Mouse (Mus musculus) hindbrain, embryonic 16.5 days (tissue): ENCODE data around the gene Hsd11b1. TPM values are rescaled to one million over a fixed set of nuclear protein-coding genes. Genes with fewer than 3 reads are reported as not detected.
"Not testable (repeated sequence)": the region's sequence is repeated elsewhere in the genome, so short reads cannot be mapped to it uniquely, and the experiment has no call there.

ENCODE experiments used
- ATAC-seq: fragments of 200-750 bp; cut with Nextera tagmentation; 2 replicates; pipeline ENCODE4 v1.8.0; 2017; ENCODE audit warnings: moderate TSS enrichment, moderate library complexity
- H3K27ac ChIP-seq: fragments of 300-500 bp; sonication (generic); 2 replicates; pipeline ENCODE4 v1.5.1; 2014; ENCODE audit warnings: low read depth, mild to moderate bottlenecking, control low read depth, low read length, moderate library complexity
- H3K27me3 ChIP-seq: fragments of 300-500 bp; sonication (generic); replicated peaks from 2 replicates; pipeline ENCODE4 v1.6.1; 2014; ENCODE audit warnings: low read length; ENCODE audit not compliant: control insufficient read depth, insufficient read depth
- H3K36me3 ChIP-seq: fragments of 300-500 bp; sonication (generic); 2 replicates; pipeline ENCODE4 v1.6.1; 2014; ENCODE audit warnings: mild to moderate bottlenecking, low read length, moderate library complexity, mixed read lengths; ENCODE audit not compliant: control insufficient read depth, insufficient read depth
- H3K4me1 ChIP-seq: fragments of 300-500 bp; sonication (generic); 2 replicates; pipeline ENCODE4 v1.6.1; 2014; ENCODE audit warnings: low read depth, low read length; ENCODE audit not compliant: control insufficient read depth, insufficient read depth
- H3K4me2 ChIP-seq: fragments of 300-500 bp; sonication (generic); 2 replicates; pipeline ENCODE4 v1.6.1; 2014; ENCODE audit warnings: mild to moderate bottlenecking, low read length, control low read depth, moderate library complexity
- H3K4me3 ChIP-seq: fragments of 300-500 bp; sonication (generic); 2 replicates; pipeline ENCODE4 v1.5.1; 2014; ENCODE audit warnings: mild to moderate bottlenecking, low read length, control low read depth, moderate library complexity
- H3K9ac ChIP-seq: fragments of 300-500 bp; sonication (generic); 2 replicates; pipeline ENCODE4 v1.6.1; 2014; ENCODE audit warnings: low read depth, mild to moderate bottlenecking, control low read depth, low read length, moderate library complexity
- H3K9me3 ChIP-seq: fragments of 300-500 bp; sonication (generic); 2 replicates; pipeline ENCODE4 v1.6.1; 2014; ENCODE audit warnings: mild to moderate bottlenecking, low read length, moderate library complexity; ENCODE audit not compliant: control insufficient read depth
- WGBS: fragments of 180-500 bp; shearing (Covaris S2); extraction: QIAGEN DNeasy Blood & Tissue Kit; methylation state at CpG from one replicate; pipeline ENCODE4 v1.1.7; 2014; 5-methylcytosine and 5-hydroxymethylcytosine counted together
- polyA plus RNA-seq: library from polyadenylated mRNA; unstranded; fragments of >200 nt; fragmentation: Nextera tagmentation; extraction: Ambion mirVana; gene quantifications from 2 replicates; pipeline ENCODE4 v1.2.1, GENCODE M21; 2015

The Hsd11b1 gene
- polyA plus RNA-seq, 1 experiment from 2014 or later: 0.89 TPM

DNA sequence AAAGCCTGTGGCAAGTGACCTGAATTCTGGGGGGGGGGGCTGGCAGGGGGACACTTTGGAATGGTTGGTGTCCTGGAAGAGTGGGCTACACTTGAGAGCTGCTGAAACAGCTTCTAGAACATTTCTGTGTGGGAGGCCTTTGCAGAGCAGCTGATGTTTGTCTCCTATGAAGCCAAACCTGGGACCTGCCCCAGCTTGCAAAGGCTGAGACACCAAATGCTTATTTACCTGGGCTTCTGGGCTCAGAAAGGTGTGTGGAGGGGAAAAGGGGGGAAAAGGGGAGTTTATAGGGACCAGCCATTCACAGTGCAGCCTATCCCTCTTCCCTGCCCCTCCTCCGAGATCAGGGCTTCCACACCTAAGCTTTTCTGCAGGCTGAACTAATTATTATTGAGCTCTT is 36.1 kb upstream of the Hsd11b1 start:
- Histone ChIP-seq H3K4me1 (no peaks in the 10 kb centered on the region), H3K9me3 (no peaks in the 10 kb centered on the region), H3K4me3 (no peak overlapping the region), H3K4me2 (no peak overlapping the region), H3K27me3 (no peaks in the 10 kb centered on the region), H3K9ac (no peak overlapping the region), H3K27ac (no peak overlapping the region), H3K36me3 (no peaks in the 10 kb centered on the region)
- 64% methylated on average over 1 of the region's 1 CpGs for WGBS
- ATAC-seq: no peak

DNA sequence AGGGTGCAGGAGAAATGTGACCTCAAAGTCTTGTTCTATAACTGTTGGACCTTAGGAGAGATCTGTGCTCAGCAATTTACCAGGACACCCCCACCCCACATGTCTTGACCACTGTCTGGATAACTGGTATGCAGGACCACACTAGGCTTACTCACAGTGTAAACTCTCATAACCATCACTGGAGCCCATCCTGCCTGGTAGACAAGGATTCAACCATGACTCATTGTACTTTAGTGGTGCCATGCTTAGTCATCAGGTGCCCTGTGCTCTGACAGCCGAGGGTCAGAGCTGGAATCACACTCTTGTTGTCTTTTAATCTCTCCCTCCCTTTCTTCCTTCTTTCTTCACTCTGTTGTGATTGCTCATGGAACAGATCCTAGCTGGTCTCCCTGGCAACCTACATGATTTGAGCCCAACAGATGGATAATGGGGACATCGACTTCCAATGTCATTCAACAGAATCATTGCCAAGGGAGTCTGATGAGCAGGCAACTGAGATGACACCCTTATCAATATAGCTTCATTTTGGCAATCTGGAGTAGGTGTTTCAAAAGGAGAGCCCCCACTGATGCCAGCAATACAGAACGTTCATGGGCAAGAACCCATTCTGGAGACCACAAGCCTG is 34.4 kb upstream of the Hsd11b1 start:
- Histone ChIP-seq H3K36me3 (no peaks in the 10 kb centered on the region), H3K27me3 (no peaks in the 10 kb centered on the region), H3K9ac (no peak overlapping the region), H3K4me2 (no peak overlapping the region), H3K27ac (no peak overlapping the region), H3K4me3 (no peak overlapping the region), H3K9me3 (no peaks in the 10 kb centered on the region), H3K4me1 (no peaks in the 10 kb centered on the region)
- WGBS: 71% methylated on average over 3 of the region's 3 CpGs
- no peak for ATAC-seq

DNA sequence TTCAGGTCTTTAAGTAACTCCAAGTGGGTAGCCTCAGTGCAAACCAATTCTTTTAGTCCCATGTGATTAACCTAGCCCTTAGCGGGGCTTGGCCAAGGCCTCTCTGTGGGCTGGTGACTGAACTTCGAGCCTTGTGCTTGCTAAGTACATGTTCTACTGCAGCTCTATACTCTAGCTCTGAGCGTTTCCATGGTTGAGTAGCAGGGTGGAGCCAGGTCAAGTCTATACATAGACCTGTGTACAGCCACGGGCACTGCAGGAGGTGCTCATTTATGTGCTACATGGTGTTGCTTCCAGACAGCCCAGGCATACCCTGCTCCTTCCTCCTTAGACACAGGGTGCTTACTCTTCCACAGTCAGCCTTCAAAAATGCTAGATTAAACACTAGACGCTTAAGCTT is 32.0 kb upstream of the Hsd11b1 start:
- Histone ChIP-seq H3K9me3 (no peaks in the 10 kb centered on the region), H3K4me1 (no peaks in the 10 kb centered on the region), H3K9ac (no peak overlapping the region), H3K27me3 (no peaks in the 10 kb centered on the region), H3K4me3 (no peak overlapping the region), H3K36me3 (no peaks in the 10 kb centered on the region), H3K27ac (no peak overlapping the region), H3K4me2 (no peak overlapping the region)
- 86% methylated on average over 5 of the region's 5 CpGs for WGBS
- ATAC-seq: no peak

DNA sequence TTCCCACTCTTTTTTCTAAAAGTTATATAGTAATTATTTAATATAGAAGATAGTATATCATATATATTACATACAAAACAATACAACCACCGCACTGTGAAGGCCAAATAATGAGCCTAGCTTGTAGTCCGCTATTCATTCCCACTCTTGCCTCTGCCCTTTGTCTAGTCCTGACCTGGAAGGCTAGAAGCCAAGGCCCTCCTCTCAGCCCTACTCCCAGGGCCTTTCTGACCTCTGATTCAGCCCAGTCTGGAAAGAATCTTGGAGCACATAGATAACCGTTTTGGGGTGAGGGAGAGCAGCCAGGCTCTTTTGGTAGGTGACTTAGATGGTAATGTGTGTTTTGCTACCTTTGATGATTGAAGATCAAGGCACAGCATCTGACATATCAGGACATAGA is 30.1 kb upstream of the Hsd11b1 start:
- H3K4me1 ChIP-seq: no peaks in the 10 kb centered on the region

DNA sequence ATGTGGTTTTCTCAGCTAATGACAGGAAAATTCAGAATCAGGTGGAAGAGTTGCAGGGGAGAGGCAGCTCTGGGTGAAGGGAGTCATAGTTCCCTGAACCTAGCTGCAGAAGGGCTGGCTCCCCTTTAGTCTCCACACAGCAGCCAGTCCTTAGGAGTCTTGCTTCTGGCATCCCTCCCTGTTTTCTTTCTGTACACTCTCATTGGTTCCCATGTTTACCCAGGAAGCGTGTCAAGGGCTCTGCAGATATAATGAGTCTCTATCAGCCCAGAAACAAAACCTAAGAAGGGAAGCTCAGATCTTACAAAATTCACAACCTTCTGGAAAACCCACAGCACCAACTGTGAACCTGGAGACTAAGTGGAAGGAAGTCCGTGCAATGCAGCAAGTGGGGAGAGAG is 29.2 kb upstream of the Hsd11b1 start:
- Histone ChIP-seq H3K9me3 (no peaks in the 10 kb centered on the region), H3K36me3 (no peaks in the 10 kb centered on the region), H3K27me3 (no peaks in the 10 kb centered on the region), H3K27ac (no peak overlapping the region), H3K4me2 (no peak overlapping the region), H3K4me3 (no peak overlapping the region), H3K4me1 (no peaks in the 10 kb centered on the region), H3K9ac (no peak overlapping the region)
- WGBS: 59% methylated on average over 2 of the region's 2 CpGs
- no peak for ATAC-seq

More for the DNA sequence above, 30.1 kb upstream of the Hsd11b1 start:
- no peak overlapping the region for H3K4me2 ChIP-seq
- H3K9ac ChIP-seq: no peak overlapping the region
- H3K4me3 ChIP-seq: no peak overlapping the region
- H3K27ac ChIP-seq: no peak overlapping the region
- WGBS: 62% methylated on average over 3 of the region's 3 CpGs
- ATAC-seq: no peak
- H3K9me3 ChIP-seq: no peaks in the 10 kb centered on the region
- no peaks in the 10 kb centered on the region for H3K27me3 ChIP-seq
- H3K36me3 ChIP-seq: no peaks in the 10 kb centered on the region

DNA sequence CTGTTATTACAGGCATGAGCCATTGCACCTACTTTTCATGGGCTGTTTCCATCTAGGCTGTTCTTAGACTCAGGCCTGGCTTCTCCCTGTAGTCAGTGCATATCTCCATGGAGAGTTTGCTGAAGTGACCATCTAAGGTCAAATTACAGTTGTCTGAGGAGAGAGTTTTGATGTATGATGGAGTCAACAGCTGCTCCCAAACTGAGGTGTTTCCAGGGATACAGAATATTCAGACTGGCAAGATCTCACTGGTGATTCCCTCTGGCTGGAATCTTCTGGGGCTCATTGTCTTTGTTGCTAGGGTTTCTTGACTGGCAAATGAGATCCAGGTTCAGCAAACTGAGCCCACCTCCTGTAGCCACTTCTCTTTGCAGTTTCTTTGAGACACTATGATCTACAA is 26.8 kb upstream of the Hsd11b1 start:
- H3K4me3 ChIP-seq: no peak overlapping the region
- H3K36me3 ChIP-seq: no peaks in the 10 kb centered on the region
- no peak overlapping the region for H3K27ac ChIP-seq
- H3K4me1 ChIP-seq: no peaks in the 10 kb centered on the region
- H3K9me3 ChIP-seq: no peaks in the 10 kb centered on the region
- no peak overlapping the region for H3K4me2 ChIP-seq
- no peak overlapping the region for H3K9ac ChIP-seq
- ATAC-seq: no peak
- H3K27me3 ChIP-seq: no peaks in the 10 kb centered on the region

DNA sequence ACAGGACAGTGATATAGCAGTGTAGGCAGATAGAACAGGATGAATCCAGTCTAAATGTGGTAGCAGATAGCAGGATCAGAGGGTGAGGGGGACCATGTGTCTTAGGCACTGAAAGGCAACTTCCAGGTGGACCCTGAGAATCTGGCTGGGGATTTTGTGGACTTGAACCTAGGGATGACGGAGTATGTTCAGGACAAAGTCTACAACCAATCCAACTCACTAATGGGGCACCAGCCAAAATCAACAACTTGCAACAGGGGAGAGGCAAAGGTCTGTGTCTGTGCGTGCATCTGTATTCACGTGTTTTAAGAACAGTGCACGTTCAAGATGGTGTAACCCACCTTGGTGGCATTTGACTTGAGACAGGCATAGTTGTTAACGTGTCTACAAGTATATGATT is 26.0 kb upstream of the Hsd11b1 start:
- no peaks in the 10 kb centered on the region for H3K4me1 ChIP-seq
- no peak for ATAC-seq
- no peak overlapping the region for H3K9ac ChIP-seq
- H3K27me3 ChIP-seq: no peaks in the 10 kb centered on the region
- H3K9me3 ChIP-seq: no peaks in the 10 kb centered on the region
- WGBS: 93% methylated on average over 5 of the region's 5 CpGs
- H3K4me2 ChIP-seq: no peak overlapping the region
- H3K36me3 ChIP-seq: no peaks in the 10 kb centered on the region
- H3K4me3 ChIP-seq: no peak overlapping the region
- no peak overlapping the region for H3K27ac ChIP-seq

DNA sequence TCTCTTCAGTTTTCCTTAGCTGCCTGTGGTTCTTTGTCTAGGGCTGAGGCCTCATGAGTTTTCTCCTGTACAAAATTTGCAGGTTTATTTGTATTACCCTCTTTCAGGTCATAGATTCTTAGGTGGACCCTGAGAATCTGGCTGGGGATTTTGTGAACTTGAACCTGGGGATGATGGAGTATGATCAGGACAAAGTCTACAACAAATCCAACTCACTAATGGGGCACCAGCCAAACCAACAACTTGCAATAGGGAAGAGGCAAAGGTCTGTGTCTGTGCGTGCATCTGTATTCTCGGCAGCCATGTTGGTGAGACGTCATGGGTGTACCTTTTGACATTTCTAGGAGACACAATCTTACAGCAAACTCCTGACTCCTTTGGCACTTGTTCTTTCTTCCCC is 25.2 kb upstream of the Hsd11b1 start:
- Histone ChIP-seq H3K27ac (no peak overlapping the region), H3K4me3 (no peak overlapping the region), H3K27me3 (no peaks in the 10 kb centered on the region), H3K4me2 (no peak overlapping the region), H3K9ac (no peak overlapping the region), H3K9me3 (no peaks in the 10 kb centered on the region), H3K4me1 (no peaks in the 10 kb centered on the region), H3K36me3 (no peaks in the 10 kb centered on the region)
- 97% methylated on average over 3 of the region's 3 CpGs for WGBS
- no peak for ATAC-seq

DNA sequence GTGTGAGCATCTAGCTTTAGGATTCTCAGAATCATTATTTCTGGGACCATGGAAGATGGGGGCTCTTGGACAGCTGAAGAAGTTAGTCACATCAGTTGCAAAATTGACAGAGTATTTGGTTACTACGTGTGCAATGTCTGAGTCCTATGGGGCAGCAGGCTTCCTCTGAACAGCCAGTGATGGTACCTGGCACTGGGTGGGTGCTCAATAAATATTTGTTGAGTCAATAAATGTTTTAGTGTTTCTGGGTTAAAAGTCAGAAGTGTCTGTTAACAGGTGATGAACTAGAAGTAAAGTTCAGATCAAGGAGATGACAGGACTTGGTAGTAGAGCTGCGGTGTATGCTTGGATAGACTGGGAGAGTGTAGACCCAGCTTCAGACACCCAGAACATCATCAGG is 23.7 kb upstream of the Hsd11b1 start:
- H3K9ac ChIP-seq: no peak overlapping the region
- H3K27ac ChIP-seq: no peak overlapping the region
- ATAC-seq: no peak
- 83% methylated on average over 2 of the region's 2 CpGs for WGBS
- H3K4me2 ChIP-seq: no peak overlapping the region
- no peaks in the 10 kb centered on the region for H3K36me3 ChIP-seq
- H3K4me1 ChIP-seq: no peaks in the 10 kb centered on the region
- no peak overlapping the region for H3K4me3 ChIP-seq
- no peaks in the 10 kb centered on the region for H3K27me3 ChIP-seq
- H3K9me3 ChIP-seq: no peaks in the 10 kb centered on the region

DNA sequence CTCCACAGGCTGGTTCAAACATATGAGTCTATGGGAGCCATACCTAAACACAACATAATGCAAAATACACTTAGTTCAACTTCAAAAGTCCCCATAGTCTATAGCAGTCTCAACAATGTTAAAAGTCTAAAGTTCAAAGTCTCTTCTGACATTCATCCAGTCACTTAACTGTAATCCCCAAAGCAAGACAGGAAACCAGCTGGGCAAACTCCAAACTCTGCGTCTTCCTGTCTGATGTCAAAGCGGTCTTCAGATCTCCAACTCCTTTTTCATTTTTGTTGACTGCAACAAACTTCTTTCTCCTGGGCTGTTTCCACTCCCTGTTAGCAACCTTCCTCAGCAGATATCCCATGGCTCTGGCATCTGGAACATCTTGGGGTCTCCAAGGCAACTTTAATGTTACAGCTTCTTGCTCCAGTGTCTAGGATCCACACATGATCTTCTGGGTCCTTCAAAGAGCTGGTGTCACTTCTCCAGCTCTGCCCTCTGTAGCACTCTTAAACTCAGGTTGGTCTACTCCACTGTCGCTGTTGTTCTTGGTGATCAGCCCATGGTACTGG is 22.0 kb upstream of the Hsd11b1 start:
- not testable (repeated sequence) for ATAC-seq, H3K4me3 ChIP-seq, H3K9ac ChIP-seq, H3K9me3 ChIP-seq, H3K4me1 ChIP-seq, H3K36me3 ChIP-seq, H3K27ac ChIP-seq, H3K4me2 ChIP-seq, H3K27me3 ChIP-seq
- 96% methylated on average over 3 of the region's 3 CpGs for WGBS
